Mouse (Mus musculus) heart, postnatal 14 days (tissue): Measurements from ENCODE around the gene Lst1. TPM values are rescaled to one million over a fixed set of nuclear protein-coding genes. Genes with fewer than 3 reads are reported as not detected.
"Not testable (repeated sequence)": the region's sequence is repeated elsewhere in the genome, so short reads cannot be mapped to it uniquely, and the experiment has no call there.

Experiments
- DNase-seq, 2 experiments: peaks; one replicate each; pipeline ENCODE4 v3.0.0; 2021 to 2022
- intact Hi-C: fragments of 180-260 bp; cut with DNase I; formaldehyde crosslinking; loops from one replicate; pipeline ENCODE4 v1.15.1; 2025
- long read RNA-seq, 2 experiments: library from polyadenylated mRNA; stranded (forward); transcript quantifications; one replicate each; pipeline ENCODE4 v2.0.0; 2021
- total RNA-seq, 2 experiments: library from RNA; stranded (reverse); gene quantifications; 2 replicates each; pipeline ENCODE4 v1.2.3; 2021

Gene Lst1
- 1 to 10 TPM; 3.8 to 4.0 TPM for total RNA-seq
- long read RNA-seq, experiment 1, partial matches to known transcripts, result 0 of 1 reads
- long read RNA-seq, experiment 1, other reads (novel, unspliced or antisense), result 0 of 1 reads
- long read RNA-seq, experiment 2, result 0 reads

- no peak for DNase-seq
- intact Hi-C loops, result no loop called here
Observed at GRCm38 (mm10) chr17:35187959-35188610, at the start of gene Lst1. Gene Lst1 (minus strand): TSS chr17:35188439.

GRCm38 (mm10) chr17:35237504-35237903, 49.3 kb upstream of the Lst1 start:
- intact Hi-C loops, result no loop called here
- no peak for DNase-seq

GRCm38 (mm10) chr17:35236996-35237395, 48.8 kb upstream of the Lst1 start:
- intact Hi-C loops, result no loop called here

GRCm38 (mm10) chr17:35236390-35236746, 48.1 kb upstream of the Lst1 start:
- DNase-seq, result peak; percentile 97 to 99
- intact Hi-C loops, result no loop called here

More at GRCm38 (mm10) chr17:35236996-35237395, 48.8 kb upstream of the Lst1 start:
- DNase-seq, result no peak

- peak; percentile 88 to 89 for DNase-seq
- intact Hi-C loops, result no loop called here
Observed at GRCm38 (mm10) chr17:35235614-35236389, 47.6 kb upstream of the Lst1 start, which contains the start of gene Nfkbil1. Gene Nfkbil1 (minus strand): TSS chr17:35235792.

- intact Hi-C loops, result loop anchor here (5.0 kb wide), 2 partner anchors 38 to 108 kb away; partner anchors contain the start of gene D17H6S53E
- peak; percentile 56 to 62 for DNase-seq
Observed at GRCm38 (mm10) chr17:35234903-35235302, 46.7 kb upstream of the Lst1 start.

GRCm38 (mm10) chr17:35234090-35234489, 45.9 kb upstream of the Lst1 start:
- intact Hi-C loops, result loop anchor here (5.0 kb wide), 2 partner anchors 37 to 107 kb away; partner anchors contain the start of gene D17H6S53E
- DNase-seq, result not testable (repeated sequence)

- intact Hi-C loops, result loop anchor here (5.0 kb wide), 2 partner anchors 36 to 106 kb away; partner anchors contain the start of gene D17H6S53E
- DNase-seq, result no peak
Observed at GRCm38 (mm10) chr17:35233114-35233980, 45.1 kb upstream of the Lst1 start, which contains the start of gene Atp6v1g2. Gene Atp6v1g2 (plus strand): TSS chr17:35233660.

- intact Hi-C loops, result loop anchor here (1.0 to 5.0 kb wide), 3 partner anchors 35 to 105 kb away; partner anchors contain the start of gene D17H6S53E
- no peak for DNase-seq
Observed at GRCm38 (mm10) chr17:35232659-35233058, 44.4 kb upstream of the Lst1 start.

- intact Hi-C loops, result loop anchor here (1.0 to 5.0 kb wide), 3 partner anchors 35 to 105 kb away; partner anchors contain the start of gene D17H6S53E
- peak; percentile 87 to 92 for DNase-seq
Observed at GRCm38 (mm10) chr17:35232043-35232442, 43.8 kb upstream of the Lst1 start.

GRCm38 (mm10) chr17:35231022-35231421, 42.8 kb upstream of the Lst1 start:
- DNase-seq, result no peak
- intact Hi-C loops, result loop anchor here (5.0 kb wide), 2 partner anchors 34 to 104 kb away; partner anchors contain the start of gene D17H6S53E

GRCm38 (mm10) chr17:35226561-35227046, 38.4 kb upstream of the Lst1 start:
- no peak for DNase-seq
- intact Hi-C loops, result no loop called here

GRCm38 (mm10) chr17:35225456-35225855, 37.2 kb upstream of the Lst1 start:
- intact Hi-C loops, result no loop called here
- no peak for DNase-seq

GRCm38 (mm10) chr17:35224641-35225040, 36.4 kb upstream of the Lst1 start:
- no peak for DNase-seq
- intact Hi-C loops, result no loop called here

GRCm38 (mm10) chr17:35222299-35222698, 34.1 kb upstream of the Lst1 start:
- DNase-seq, result no peak
- intact Hi-C loops, result no loop called here

- intact Hi-C loops, result loop anchor here (2.0 kb wide), 1 partner anchor 24 kb away; no protein-coding TSS in a partner anchor
- DNase-seq, result peak; percentile 72 to 74
Observed at GRCm38 (mm10) chr17:35220156-35220952, 32.1 kb upstream of the Lst1 start, which contains the start of gene Gm16181. Gene Gm16181 (plus strand): TSS chr17:35220834.

GRCm38 (mm10) chr17:35219601-35220041, 31.4 kb upstream of the Lst1 start:
- intact Hi-C loops, result loop anchor here (2.0 kb wide), 2 partner anchors 17 to 23 kb away; partner anchors contain the start of gene Tnf
- no peak for DNase-seq

GRCm38 (mm10) chr17:35218516-35219193, 30.4 kb upstream of the Lst1 start:
- intact Hi-C loops, result loop anchor here (2.0 kb wide), 1 partner anchor 16 kb away; the partner anchor contains the start of gene Tnf
- peak in 1 of 2 experiments; percentile 51 for DNase-seq
